Mouse (Mus musculus): Measurements from ENCODE around the gene Zbtb20.

DNA sequence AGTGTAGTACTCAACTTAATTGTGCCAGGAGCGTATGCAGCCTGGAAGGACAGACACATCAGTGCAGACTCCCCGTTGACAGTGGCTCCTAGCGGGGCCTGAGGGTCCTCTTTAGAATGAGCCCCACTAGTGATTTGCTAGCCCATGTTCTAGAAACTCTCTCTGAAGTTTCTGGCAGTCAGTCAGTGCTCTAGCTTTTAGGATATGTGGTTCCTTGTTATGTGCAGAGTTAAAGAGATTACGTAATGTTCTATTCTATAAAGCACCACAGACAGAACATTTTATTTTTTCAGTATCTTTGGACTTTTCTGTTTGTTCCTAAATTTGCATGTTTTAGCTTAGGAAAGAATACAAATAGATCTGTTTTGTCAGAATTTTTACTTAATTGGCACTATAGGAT is 378.1 kb downstream of the Zbtb20 start:
- no peak for TF ChIP-seq CTCF (IDR thresholded peaks at IDR 0.05)
- TF ChIP-seq EP300 (IDR thresholded peaks at IDR 0.05) = no peak
